Mouse (Mus musculus) myocyte (in vitro differentiated cells): Measurements from ENCODE around the gene Tmem209. TPM values are rescaled to one million over a fixed set of nuclear protein-coding genes. Genes with fewer than 3 reads are reported as not detected.

ENCODE experiments used
- H3K27me3 ChIP-seq: one replicate; pipeline ENCODE4 v1.6.1; 2011; ENCODE audit not compliant: control insufficient read depth, insufficient read depth, insufficient read length
- H3K36me3 ChIP-seq: one replicate; pipeline ENCODE4 v1.6.1; 2011; ENCODE audit not compliant: control insufficient read depth, insufficient read depth
- H3K4me2 ChIP-seq: one replicate; pipeline ENCODE4 v1.6.1; 2011; ENCODE audit warnings: low read depth, control low read depth
- H3K4me3 ChIP-seq: one replicate; pipeline ENCODE4 v1.5.1; 2011; ENCODE audit warnings: mild to moderate bottlenecking, control low read depth, moderate library complexity
- H3K79me2 ChIP-seq: one replicate; pipeline ENCODE4 v1.6.1; 2011; ENCODE audit not compliant: control insufficient read depth, insufficient read depth
- H3ac ChIP-seq: one replicate; pipeline ENCODE4 v1.6.1; 2011; ENCODE audit not compliant: control insufficient read depth, insufficient read length
- CEBPB ChIP-seq: IDR thresholded peaks from 2 replicates; pipeline ENCODE4 v1.6.1; 2011; ENCODE audit warnings: mild to moderate bottlenecking, moderate library complexity; ENCODE audit not compliant: poor library complexity, insufficient read depth, severe bottlenecking
- E2F4 ChIP-seq: IDR thresholded peaks from one replicate; pipeline ENCODE4 v1.6.1; 2011; ENCODE audit warnings: mild to moderate bottlenecking, control low read depth, moderate library complexity; ENCODE audit not compliant: insufficient read depth
- MAX ChIP-seq: IDR thresholded peaks from one replicate; pipeline ENCODE4 v1.6.1; 2011; ENCODE audit warnings: low read depth, mild to moderate bottlenecking, control low read depth
- MYOD1 ChIP-seq, 3 experiments: IDR thresholded peaks; one replicate each; pipeline ENCODE4 v1.6.1; 2011; ENCODE audit warnings: control low read depth in 2 of 3, low read depth in 2 of 3, mild to moderate bottlenecking in 2 of 3, moderate library complexity in 1 of 3; ENCODE audit not compliant: insufficient read length in 2 of 3, control insufficient read depth in 1 of 3
- MYOG ChIP-seq, 3 experiments: IDR thresholded peaks; one replicate each; pipeline ENCODE4 v1.6.1; 2011; ENCODE audit warnings: control low read depth in 2 of 3, low read depth in 2 of 3, mild to moderate bottlenecking in 2 of 3; ENCODE audit not compliant: insufficient read length in 2 of 3, control insufficient read depth in 1 of 3, insufficient read depth in 1 of 3
- POLR2A ChIP-seq: IDR thresholded peaks from one replicate; pipeline ENCODE4 v1.6.1; 2011; ENCODE audit warnings: low read depth, mild to moderate bottlenecking, control low read depth, moderate library complexity; ENCODE audit not compliant: insufficient read length
- POLR2AphosphoS2 ChIP-seq: IDR thresholded peaks from one replicate; pipeline ENCODE4 v1.6.1; 2011; ENCODE audit warnings: low read depth, control low read depth; ENCODE audit not compliant: insufficient read length
- REST ChIP-seq: IDR thresholded peaks from one replicate; pipeline ENCODE4 v1.6.1; 2011; ENCODE audit warnings: mild to moderate bottlenecking, control low read depth, moderate library complexity; ENCODE audit not compliant: insufficient read depth, insufficient read length
- SRF ChIP-seq: IDR thresholded peaks from one replicate; pipeline ENCODE4 v1.6.1; 2011; ENCODE audit warnings: low read depth; ENCODE audit not compliant: control insufficient read depth, insufficient read length
- TCF12 ChIP-seq: IDR thresholded peaks from one replicate; pipeline ENCODE4 v1.6.1; 2011; ENCODE audit warnings: mild to moderate bottlenecking, control low read depth; ENCODE audit not compliant: poor library complexity, insufficient read depth, severe bottlenecking
- TCF3 ChIP-seq: IDR thresholded peaks from one replicate; pipeline ENCODE4 v1.6.1; 2011; ENCODE audit warnings: low read depth, control low read depth; ENCODE audit not compliant: insufficient read length
- USF1 ChIP-seq: IDR thresholded peaks from one replicate; pipeline ENCODE4 v1.6.1; 2011; ENCODE audit warnings: low read depth, mild to moderate bottlenecking, control low read depth, moderate library complexity
- polyA plus RNA-seq: library from polyadenylated mRNA; unstranded; fragments of >200 nt; fragmentation: generic; extraction: Trizol; gene quantifications from one replicate; pipeline ENCODE4 v1.2.1, GENCODE M21; 2012; ENCODE audit warnings: missing spikeins

The Tmem209 gene
- polyA plus RNA-seq, 1 experiment: 24.3 TPM

DNA sequence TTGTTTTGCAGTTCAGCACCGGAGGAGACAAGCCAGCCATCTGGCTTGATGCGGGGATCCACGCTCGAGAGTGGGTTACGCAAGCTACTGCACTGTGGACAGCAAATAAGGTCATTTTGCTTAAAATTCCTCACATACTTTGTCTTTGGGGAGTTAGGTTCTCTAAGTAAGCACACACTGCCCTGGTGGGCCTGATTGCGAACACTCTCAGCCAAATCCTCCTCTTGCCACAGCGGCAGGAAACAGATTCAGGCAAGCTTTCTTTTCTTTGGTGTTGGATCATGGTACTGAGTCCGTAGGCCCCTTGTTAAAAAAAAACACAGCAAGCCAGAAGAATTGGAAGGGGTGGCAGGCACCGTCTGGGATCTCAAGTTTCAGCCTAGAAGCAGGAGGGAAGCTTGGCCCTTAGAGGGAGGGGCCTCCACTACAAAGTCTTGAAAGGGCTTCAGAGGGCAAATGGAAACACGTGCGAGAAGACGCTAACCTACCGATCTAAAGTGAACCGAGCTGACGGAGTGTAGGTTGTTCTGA lies 39.7 kb upstream of the Tmem209 start:
- H3K36me3 ChIP-seq: no peaks in the 10 kb centered on the region
- no peaks in the 10 kb centered on the region for H3K79me2 ChIP-seq
- no peak overlapping the region for H3K4me2 ChIP-seq
- no peak overlapping the region for H3K4me3 ChIP-seq
- no peak for TF ChIP-seq USF1
- TF ChIP-seq CEBPB: no peak
- TF ChIP-seq REST: no peak
- TF ChIP-seq TCF3: no peak
- no peak for TF ChIP-seq MYOG (IDR thresholded peaks at IDR 0.05; ENCODE audit: control insufficient read depth in 1 of 3, insufficient read depth in 1 of 3, insufficient read length in 2 of 3, low read depth in 2 of 3)
- TF ChIP-seq MYOD1 (IDR thresholded peaks at IDR 0.05; ENCODE audit: control insufficient read depth in 1 of 3, insufficient read length in 2 of 3, low read depth in 2 of 3): no peak
- TF ChIP-seq POLR2A: no peak
- no peak for TF ChIP-seq E2F4
- TF ChIP-seq TCF12: no peak
- no peak for TF ChIP-seq MAX
- TF ChIP-seq POLR2AphosphoS2: no peak
- no peak for TF ChIP-seq SRF
- no peaks in the 10 kb centered on the region for H3K27me3 ChIP-seq
- H3ac ChIP-seq: no peak overlapping the region

DNA sequence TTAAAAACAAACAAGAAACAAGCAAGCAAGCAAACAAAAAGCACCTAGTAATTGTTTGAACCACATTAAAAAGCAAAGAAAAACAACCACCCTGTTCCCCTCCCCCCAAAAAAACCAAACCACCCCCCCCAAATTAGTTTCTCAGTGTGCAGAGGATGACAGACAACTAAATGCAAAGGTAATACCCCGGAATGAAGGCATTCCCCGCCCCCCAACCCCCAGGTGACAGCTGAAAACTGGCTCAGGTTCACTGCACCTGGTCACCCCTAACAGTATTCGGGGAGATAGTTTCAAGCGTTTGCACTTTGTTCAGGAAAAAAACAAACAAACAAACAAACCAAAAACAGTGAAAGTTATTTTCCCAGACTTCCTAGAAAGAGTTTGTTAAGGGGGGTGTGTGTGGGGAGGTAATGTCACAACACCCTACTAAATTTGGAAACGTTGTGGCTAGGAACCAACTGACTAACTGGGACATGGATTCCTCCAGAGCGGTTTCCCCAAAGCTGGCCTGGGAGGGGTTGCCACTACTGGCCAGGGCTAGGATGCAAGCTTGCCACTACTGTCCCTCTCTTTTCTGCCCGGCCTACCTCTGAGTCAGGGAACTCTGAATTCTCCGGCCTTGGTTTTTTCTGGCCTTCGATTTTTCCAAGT lies 38.2 kb upstream of the Tmem209 start:
- H3K4me3 ChIP-seq: no peak overlapping the region
- H3K79me2 ChIP-seq: no peaks in the 10 kb centered on the region
- no peaks in the 10 kb centered on the region for H3K27me3 ChIP-seq
- TF ChIP-seq SRF (peak; percentile 31), TCF12 (no peak), POLR2AphosphoS2 (no peak), CEBPB (peak; percentile 60; the same call in 1 of the 2 replicates), POLR2A (no peak), TCF3 (no peak)
- no peak overlapping the region for H3ac ChIP-seq
- no peaks in the 10 kb centered on the region for H3K36me3 ChIP-seq
- H3K4me2 ChIP-seq: no peak overlapping the region

DNA sequence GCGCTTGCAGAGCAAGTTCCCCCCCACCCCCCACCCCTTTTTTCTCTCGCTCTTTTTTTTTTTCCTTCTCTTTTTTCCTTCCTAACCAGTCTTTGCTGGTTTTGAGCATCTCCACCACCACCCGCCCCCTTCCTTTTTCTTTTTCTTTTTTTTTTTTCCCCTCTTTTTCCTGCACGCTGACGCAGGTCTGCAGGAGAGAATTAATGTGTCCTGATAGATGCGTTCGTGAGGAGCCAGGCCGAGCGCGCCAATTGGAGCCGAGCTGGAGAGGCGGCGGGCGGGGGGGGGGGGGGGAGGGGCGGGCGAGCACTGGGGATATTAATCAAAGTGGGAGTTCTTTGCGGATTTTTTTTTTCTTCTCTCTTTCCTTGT lies 37.7 kb upstream of the Tmem209 start:
- no peaks in the 10 kb centered on the region for H3K79me2 ChIP-seq
- no peaks in the 10 kb centered on the region for H3K27me3 ChIP-seq
- no peak overlapping the region for H3ac ChIP-seq
- H3K4me2 ChIP-seq: no peak overlapping the region
- TF ChIP-seq POLR2AphosphoS2: no peak
- no peak for TF ChIP-seq POLR2A
- TF ChIP-seq MAX: no peak
- TF ChIP-seq REST: no peak
- TF ChIP-seq USF1: no peak
- TF ChIP-seq E2F4: no peak
- TF ChIP-seq TCF12: no peak
- H3K4me3 ChIP-seq: no peak overlapping the region
- H3K36me3 ChIP-seq: no peaks in the 10 kb centered on the region

DNA sequence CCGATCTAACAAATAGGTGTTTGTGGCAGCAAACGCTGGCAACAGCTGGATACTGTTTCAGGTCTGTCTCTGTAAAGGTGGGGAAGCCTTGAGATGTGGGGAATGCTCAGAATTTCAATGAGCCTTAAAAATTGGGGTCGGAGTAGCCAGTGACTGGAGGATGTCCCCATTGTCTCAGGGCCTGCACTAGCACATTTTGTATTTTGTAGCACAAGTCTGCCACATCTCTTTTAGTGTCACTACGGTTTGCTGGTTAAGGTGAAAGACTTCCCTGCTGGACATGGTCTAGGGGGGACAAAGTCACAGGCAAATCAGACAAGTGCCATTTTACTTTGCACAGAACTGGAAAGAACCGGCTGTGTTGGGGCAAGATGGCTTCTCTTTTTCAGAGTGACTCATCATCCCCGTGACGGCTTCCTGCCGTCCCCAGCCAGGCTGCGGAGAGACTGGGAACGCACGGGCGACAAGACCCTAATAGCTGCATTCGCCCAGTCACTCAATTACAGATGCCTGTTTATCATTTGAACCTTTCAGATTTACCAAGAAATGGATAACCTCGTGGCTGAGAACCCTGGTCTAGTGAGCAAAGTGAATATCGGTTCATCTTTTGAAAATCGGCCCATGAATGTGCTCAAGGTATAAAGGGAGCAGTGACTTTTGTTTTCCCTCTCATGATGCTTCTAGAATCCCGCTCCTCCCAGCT lies 37.1 kb upstream of the Tmem209 start:
- H3K79me2 ChIP-seq: no peaks in the 10 kb centered on the region
- no peaks in the 10 kb centered on the region for H3K27me3 ChIP-seq
- H3ac ChIP-seq: no peak overlapping the region
- no peak overlapping the region for H3K4me2 ChIP-seq
- H3K36me3 ChIP-seq: no peaks in the 10 kb centered on the region
- H3K4me3 ChIP-seq: no peak overlapping the region
- no peak for TF ChIP-seq MAX
- TF ChIP-seq TCF3: no peak
- no peak for TF ChIP-seq SRF
- no peak for TF ChIP-seq E2F4
- no peak for TF ChIP-seq REST

DNA sequence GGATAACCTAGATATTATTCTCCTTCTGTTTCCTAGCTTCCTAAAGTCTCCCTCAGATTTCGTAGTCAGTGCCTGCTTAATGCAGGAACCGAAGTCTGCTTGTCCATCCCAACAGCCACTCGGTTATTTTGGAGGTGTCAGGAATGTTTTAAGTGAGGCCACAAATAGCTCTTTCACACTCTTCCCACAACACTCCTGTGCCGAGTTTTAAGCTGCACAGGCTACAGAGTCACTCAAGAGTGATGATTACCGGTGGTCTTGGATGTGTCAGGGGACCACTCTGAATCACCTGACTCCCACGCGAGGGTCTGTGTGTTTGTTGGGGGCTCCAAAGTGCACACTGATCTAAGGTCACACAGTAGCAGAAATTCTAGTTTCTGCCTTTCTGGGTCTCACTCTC lies 36.1 kb upstream of the Tmem209 start:
- Histone ChIP-seq H3K4me2 (no peak overlapping the region), H3K36me3 (no peaks in the 10 kb centered on the region), H3K79me2 (no peaks in the 10 kb centered on the region), H3ac (no peak overlapping the region), H3K4me3 (no peak overlapping the region), H3K27me3 (no peaks in the 10 kb centered on the region)
- TF ChIP-seq TCF12: no peak
- no peak for TF ChIP-seq TCF3
- TF ChIP-seq POLR2A: no peak
- no peak for TF ChIP-seq MAX
- TF ChIP-seq E2F4: no peak
- TF ChIP-seq POLR2AphosphoS2: no peak
- TF ChIP-seq MYOG (IDR thresholded peaks at IDR 0.05; ENCODE audit: control insufficient read depth in 1 of 3, insufficient read depth in 1 of 3, insufficient read length in 2 of 3, low read depth in 2 of 3): no peak
- TF ChIP-seq SRF: no peak
- TF ChIP-seq CEBPB: no peak
- no peak for TF ChIP-seq USF1
- TF ChIP-seq REST: no peak
